Mouse (Mus musculus) brain, embryonic 18.5 days (tissue): ENCODE data around the gene Secisbp2l.

Source experiments
- DNase-seq: peaks from one replicate; pipeline ENCODE4 v3.0.0-alpha.2; 2012; ENCODE audit warnings: low read depth, low spot score

The Secisbp2l gene

DNA sequence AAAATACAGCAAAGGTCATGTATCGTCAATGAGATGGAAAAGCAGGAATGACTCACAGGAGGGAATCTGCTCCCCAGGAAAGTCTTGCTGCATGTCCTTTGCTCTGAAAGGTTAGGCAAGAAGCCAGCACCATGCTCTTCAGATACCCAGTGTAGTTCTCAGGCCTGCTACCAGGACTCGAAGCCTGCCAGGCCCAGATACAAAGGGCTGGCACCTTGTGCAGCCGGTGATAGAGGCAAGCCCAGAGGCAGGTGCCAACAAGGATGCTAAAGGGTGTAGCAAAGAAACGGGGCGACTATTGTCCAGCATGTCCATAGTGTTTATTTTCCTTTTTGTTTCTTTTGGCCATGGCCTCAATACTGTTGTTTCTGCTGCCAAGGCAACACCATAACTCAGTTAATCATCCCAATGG lies 76.2 kb downstream of the Secisbp2l start:
- DNase-seq = no peak

- DNase-seq = no peak
Observed at GRCm38 (mm10) chr2:125704907-125705631, 77.6 kb downstream of the Secisbp2l start.

GRCm38 (mm10) chr2:125702851-125703250 lies 79.8 kb downstream of the Secisbp2l start:
- DNase-seq = no peak

DNA sequence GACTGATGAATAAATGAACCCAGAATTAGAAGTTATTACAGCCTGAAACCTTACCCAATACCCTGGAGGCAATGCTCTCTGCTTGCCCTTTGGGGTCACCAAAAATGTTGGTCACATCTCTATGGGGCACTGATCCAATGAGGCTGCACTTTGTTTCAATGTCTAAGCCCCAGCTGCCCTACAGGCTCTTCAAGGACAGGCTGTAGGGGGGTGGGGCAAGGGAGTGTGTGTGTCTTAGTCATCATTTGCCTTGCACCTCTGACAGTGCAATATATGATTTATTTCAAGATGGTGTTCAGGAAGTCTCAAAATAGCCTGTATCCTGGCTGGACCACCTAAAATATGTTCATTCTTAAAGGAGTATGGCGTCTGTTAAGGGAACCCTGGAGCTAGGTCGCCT lies 81.1 kb downstream of the Secisbp2l start:
- DNase-seq = no peak

DNA sequence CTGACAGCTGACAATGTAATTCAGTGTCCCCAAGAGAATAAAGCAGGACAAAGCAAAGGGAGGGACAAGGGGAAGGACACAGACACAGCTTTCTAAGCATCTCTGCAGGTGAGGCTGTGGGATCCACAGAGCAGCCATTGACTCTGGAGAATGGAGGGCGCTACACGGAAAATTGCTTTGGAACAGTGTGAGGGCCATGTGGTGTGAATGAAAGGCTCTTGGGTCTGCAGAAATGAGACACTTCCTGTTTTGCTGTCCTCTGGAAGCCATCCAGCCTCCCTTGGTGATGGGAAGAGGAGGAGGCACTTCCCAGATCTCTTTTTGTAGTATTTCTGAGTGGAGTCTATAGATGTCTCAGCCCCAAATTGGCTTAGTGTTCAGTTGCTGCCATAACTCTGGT lies 86.5 kb downstream of the Secisbp2l start:
- no peak for DNase-seq

DNA sequence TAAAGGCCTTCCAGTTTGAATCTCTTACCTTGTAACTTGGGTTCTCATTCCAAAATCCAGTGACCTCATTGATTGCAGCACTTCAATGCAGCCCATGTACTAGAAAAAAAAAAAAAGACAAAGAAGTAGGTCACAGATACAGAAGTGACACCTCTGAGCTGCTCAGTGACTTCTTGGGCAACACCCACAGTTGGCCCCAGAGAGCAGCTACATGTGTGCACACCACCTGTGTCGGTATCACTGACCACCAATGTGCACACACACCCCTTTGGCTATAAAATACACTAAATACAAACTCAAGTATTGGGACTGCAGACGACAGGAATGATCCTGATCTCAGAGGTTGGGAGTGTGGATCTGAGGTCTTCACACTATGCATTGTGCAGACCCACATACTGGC lies 87.9 kb downstream of the Secisbp2l start:
- no peak for DNase-seq

DNA sequence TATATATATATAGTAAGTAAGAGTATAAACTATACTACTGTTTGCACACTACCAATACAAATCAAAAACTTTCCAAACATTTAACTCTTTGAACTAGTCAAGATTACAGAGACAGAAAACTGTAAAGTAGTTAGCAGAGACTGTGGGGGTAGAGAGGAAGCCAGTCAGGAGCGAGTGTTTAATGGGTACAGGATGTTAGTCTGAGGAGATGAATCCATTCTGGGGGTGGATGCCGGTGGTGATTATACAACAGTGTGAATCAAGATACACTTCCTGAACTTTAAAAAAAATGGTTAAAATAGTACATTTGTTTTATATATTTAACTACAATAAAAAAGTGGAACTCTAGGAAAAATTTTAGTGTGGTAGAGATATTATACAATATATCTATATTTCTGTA lies 90.7 kb downstream of the Secisbp2l start:
- no peak for DNase-seq
